Mouse (Mus musculus): ENCODE results near the gene Itm2c. TPM values are rescaled to one million over a fixed set of nuclear protein-coding genes. Genes with fewer than 3 reads are reported as not detected.

The Itm2c gene
- polyA plus RNA-seq, 1 experiment: 136 TPM

DNA sequence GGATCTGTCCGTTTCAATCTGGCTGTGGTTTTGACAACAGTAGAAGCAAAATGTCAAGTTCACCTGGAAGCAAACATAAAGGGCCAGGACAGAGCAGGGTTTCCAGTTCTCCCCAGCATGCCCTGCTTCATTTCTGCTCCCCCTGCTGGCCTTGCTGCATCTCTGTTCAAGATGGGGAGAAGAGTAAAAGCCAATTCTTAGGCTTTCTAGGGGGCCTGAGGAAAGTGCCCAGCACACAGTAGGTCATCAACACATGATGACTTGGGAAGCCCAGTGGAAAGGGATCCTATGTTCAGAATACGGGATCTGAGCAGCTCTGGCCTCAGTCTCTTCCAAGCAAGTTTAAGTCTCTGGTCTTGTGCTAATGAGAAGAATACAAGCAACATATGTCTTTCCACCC lies 39.6 kb upstream of the Itm2c start:
- 82% methylated on average over 2 of the region's 2 CpGs for WGBS
- H3K27me3 ChIP-seq (ENCODE audit: control insufficient read depth, insufficient read depth, low read length): no peaks in the 10 kb centered on the region
- H3K27ac ChIP-seq (ENCODE audit: insufficient read depth, low read length): no peak overlapping the region
- H3K4me1 ChIP-seq (ENCODE audit: control insufficient read depth, insufficient read depth, insufficient read length): no peaks in the 10 kb centered on the region
- H3K36me3 ChIP-seq (ENCODE audit: control insufficient read depth, insufficient read depth, low read length): peaks cover 2% of the 10 kb centered on the region
- DNase-seq (ENCODE audit: low read depth in 1 of 2, low spot score in 2 of 2): no peak
- no peak overlapping the region for H3K4me3 ChIP-seq (ENCODE audit: extremely low read depth, insufficient read depth, insufficient read length)
- TF ChIP-seq CTCF (IDR thresholded peaks at IDR 0.05; ENCODE audit: extremely low read depth, insufficient read depth, insufficient read length, insufficient replicate concordance) (no peak), POLR2A (IDR thresholded peaks at IDR 0.05; ENCODE audit: low read depth, low read length) (no peak)

DNA sequence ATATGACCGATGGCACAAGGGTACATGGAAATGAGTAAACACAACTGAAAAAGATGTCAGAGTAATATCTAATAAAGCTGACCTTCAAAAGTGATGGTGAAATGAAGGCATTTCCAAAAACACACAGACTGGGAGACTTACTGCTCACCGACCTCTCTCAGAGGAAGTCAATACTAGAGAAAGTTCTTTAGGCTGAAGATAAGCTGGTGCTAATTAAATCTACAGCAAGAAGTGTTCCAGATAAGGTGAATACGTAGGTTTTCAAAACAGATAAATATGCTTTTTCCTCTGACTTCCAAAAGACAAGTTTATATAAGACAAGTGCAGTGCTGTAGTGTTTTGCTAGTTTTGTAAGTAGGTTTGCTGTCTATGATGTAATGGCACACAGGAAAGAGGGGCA lies 37.8 kb upstream of the Itm2c start:
- H3K27me3 ChIP-seq (ENCODE audit: control insufficient read depth, insufficient read depth, low read length): no peaks in the 10 kb centered on the region
- H3K36me3 ChIP-seq (ENCODE audit: control insufficient read depth, insufficient read depth, low read length): 0 out of 2 replicates have a peak, but pooled peaks cover 2% of the 10 kb centered on the region
- H3K27ac ChIP-seq (ENCODE audit: insufficient read depth, low read length): no peak overlapping the region
- TF ChIP-seq CTCF (IDR thresholded peaks at IDR 0.05; ENCODE audit: extremely low read depth, insufficient read depth, insufficient read length, insufficient replicate concordance) (no peak), POLR2A (IDR thresholded peaks at IDR 0.05; ENCODE audit: low read depth, low read length) (no peak)
- WGBS: 63% methylated on average over 3 of the region's 3 CpGs
- no peak for DNase-seq (ENCODE audit: low read depth in 1 of 2, low spot score in 2 of 2)
- H3K4me3 ChIP-seq (ENCODE audit: extremely low read depth, insufficient read depth, insufficient read length): no peak overlapping the region
- H3K4me1 ChIP-seq (ENCODE audit: control insufficient read depth, insufficient read depth, insufficient read length): no peaks in the 10 kb centered on the region

DNA sequence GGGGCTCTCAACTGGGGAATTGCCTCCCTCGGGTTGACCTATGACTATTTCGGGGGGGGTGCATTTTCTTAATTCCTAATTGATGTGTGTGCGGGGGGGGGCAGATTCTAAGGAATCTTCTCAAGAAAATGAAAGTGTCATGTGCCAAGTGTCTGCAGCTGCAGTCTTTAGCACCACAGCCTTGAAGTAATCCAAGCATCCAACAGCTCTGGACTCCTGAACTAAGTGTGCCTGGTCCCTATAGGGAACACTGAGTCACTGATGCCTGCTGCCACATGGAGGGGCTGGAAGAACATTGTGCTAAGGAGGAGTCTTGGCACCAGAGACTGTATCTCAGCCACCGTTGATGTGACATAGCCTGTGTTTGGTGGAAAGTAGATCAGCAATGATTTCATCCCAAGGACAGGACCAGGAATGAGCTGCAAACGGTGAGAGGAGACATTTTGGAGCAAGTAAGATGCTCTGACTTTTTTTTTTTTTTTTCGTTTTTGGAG lies 36.8 kb upstream of the Itm2c start:
- H3K4me1 ChIP-seq (ENCODE audit: control insufficient read depth, insufficient read depth, insufficient read length): no peaks in the 10 kb centered on the region
- no peak for DNase-seq (ENCODE audit: low read depth in 1 of 2, low spot score in 2 of 2)
- 78% methylated on average over 6 of the region's 6 CpGs for WGBS
- H3K36me3 ChIP-seq (ENCODE audit: control insufficient read depth, insufficient read depth, low read length): no peaks in the 10 kb centered on the region
- H3K27me3 ChIP-seq (ENCODE audit: control insufficient read depth, insufficient read depth, low read length): no peaks in the 10 kb centered on the region
- TF ChIP-seq CTCF (IDR thresholded peaks at IDR 0.05; ENCODE audit: extremely low read depth, insufficient read depth, insufficient read length, insufficient replicate concordance) (no peak), POLR2A (IDR thresholded peaks at IDR 0.05; ENCODE audit: low read depth, low read length) (no peak)
- H3K27ac ChIP-seq (ENCODE audit: insufficient read depth, low read length): no peak overlapping the region
- no peak overlapping the region for H3K4me3 ChIP-seq (ENCODE audit: extremely low read depth, insufficient read depth, insufficient read length)

DNA sequence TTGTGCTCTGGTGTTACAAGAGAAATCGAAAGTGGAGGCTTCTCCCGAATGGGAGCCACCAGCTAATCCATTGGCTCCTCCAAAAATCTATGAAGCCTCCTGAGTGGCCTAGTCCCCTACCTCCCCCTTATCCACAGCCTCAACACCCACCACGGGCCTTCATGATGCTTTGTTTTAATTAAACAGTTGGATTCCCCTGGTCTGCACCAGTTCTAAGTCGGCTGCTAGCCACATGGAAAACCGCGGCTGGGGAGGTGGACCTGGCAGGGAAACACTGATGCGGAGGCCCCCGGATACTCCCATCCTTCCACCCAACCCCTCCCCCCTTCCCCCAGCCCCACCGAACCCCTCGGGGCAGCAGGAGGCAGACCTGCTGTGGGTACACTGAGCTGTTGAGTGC lies 29.7 kb upstream of the Itm2c start:
- WGBS: 81% methylated on average over 10 of the region's 10 CpGs

DNA sequence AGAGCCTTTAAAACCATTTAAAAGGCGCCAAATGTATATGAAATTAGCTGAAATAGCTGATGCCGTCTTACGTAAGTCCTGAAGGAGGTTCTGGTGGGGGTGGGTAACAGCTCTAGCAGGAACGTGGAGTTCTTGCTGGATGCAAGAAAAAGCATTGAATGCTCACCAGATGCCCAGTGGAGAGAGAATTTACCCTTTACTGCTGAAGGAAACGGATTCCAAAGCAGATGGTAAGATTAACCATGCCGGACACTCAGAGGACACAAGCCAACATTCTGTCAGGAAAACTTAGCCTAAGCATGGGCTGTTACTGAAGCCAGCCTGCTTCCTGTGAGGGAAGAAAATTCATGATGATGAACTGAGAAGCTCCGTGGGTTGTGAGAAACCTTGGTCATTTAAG lies 24.1 kb upstream of the Itm2c start:
- H3K27ac ChIP-seq (ENCODE audit: insufficient read depth, low read length): no peak overlapping the region
- no peak for TF ChIP-seq CTCF (IDR thresholded peaks at IDR 0.05; ENCODE audit: extremely low read depth, insufficient read depth, insufficient read length, insufficient replicate concordance)
- TF ChIP-seq POLR2A (IDR thresholded peaks at IDR 0.05; ENCODE audit: low read depth, low read length): no peak

More for the DNA sequence above, 29.7 kb upstream of the Itm2c start:
- no peak for TF ChIP-seq POLR2A (IDR thresholded peaks at IDR 0.05; ENCODE audit: low read depth, low read length)
- TF ChIP-seq CTCF (IDR thresholded peaks at IDR 0.05; ENCODE audit: extremely low read depth, insufficient read depth, insufficient read length, insufficient replicate concordance): no peak
- DNase-seq (ENCODE audit: low read depth in 1 of 2, low spot score in 2 of 2): no peak
- Histone ChIP-seq H3K4me3 (ENCODE audit: extremely low read depth, insufficient read depth, insufficient read length) (no peak overlapping the region), H3K27ac (ENCODE audit: insufficient read depth, low read length) (no peak overlapping the region), H3K36me3 (ENCODE audit: control insufficient read depth, insufficient read depth, low read length) (no peaks in the 10 kb centered on the region), H3K27me3 (ENCODE audit: control insufficient read depth, insufficient read depth, low read length) (no peaks in the 10 kb centered on the region), H3K4me1 (ENCODE audit: control insufficient read depth, insufficient read depth, insufficient read length) (no peaks in the 10 kb centered on the region)

DNA sequence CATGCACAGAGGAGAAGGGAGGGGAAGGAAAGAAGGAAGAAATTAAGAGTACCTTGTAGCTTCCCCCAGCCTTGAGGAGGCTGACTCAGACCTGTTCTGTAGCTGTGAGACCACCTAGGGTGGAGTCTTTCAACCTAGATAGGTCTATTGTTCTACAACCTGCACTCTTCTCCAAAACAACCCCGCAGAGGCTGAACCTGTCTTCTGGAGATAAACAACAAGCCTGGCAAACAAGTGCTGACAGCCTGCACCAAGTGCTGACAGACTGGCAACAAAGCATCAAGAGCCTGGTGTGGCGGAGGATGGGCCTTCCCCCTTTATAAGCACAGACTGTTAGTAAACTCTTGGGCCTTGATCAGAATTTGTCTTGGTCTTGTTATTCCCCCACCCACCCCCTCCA lies 23.5 kb upstream of the Itm2c start:
- no peaks in the 10 kb centered on the region for H3K36me3 ChIP-seq (ENCODE audit: control insufficient read depth, insufficient read depth, low read length)
- WGBS: 82% methylated on average over 2 of the region's 2 CpGs
- no peak for TF ChIP-seq POLR2A (IDR thresholded peaks at IDR 0.05; ENCODE audit: low read depth, low read length)
- TF ChIP-seq CTCF (IDR thresholded peaks at IDR 0.05; ENCODE audit: extremely low read depth, insufficient read depth, insufficient read length, insufficient replicate concordance): no peak
- H3K4me1 ChIP-seq (ENCODE audit: control insufficient read depth, insufficient read depth, insufficient read length): no peaks in the 10 kb centered on the region
- H3K27me3 ChIP-seq (ENCODE audit: control insufficient read depth, insufficient read depth, low read length): no peaks in the 10 kb centered on the region
- H3K27ac ChIP-seq (ENCODE audit: insufficient read depth, low read length): no peak overlapping the region
- DNase-seq (ENCODE audit: low read depth in 1 of 2, low spot score in 2 of 2): no peak
- H3K4me3 ChIP-seq (ENCODE audit: extremely low read depth, insufficient read depth, insufficient read length): no peak overlapping the region

More for the DNA sequence above, 24.1 kb upstream of the Itm2c start:
- no peaks in the 10 kb centered on the region for H3K4me1 ChIP-seq (ENCODE audit: control insufficient read depth, insufficient read depth, insufficient read length)
- H3K36me3 ChIP-seq (ENCODE audit: control insufficient read depth, insufficient read depth, low read length): no peaks in the 10 kb centered on the region
- DNase-seq (ENCODE audit: low read depth in 1 of 2, low spot score in 2 of 2): no peak
- no peak overlapping the region for H3K4me3 ChIP-seq (ENCODE audit: extremely low read depth, insufficient read depth, insufficient read length)
- no peaks in the 10 kb centered on the region for H3K27me3 ChIP-seq (ENCODE audit: control insufficient read depth, insufficient read depth, low read length)
- WGBS: 90% methylated on average over 7 of the region's 7 CpGs

DNA sequence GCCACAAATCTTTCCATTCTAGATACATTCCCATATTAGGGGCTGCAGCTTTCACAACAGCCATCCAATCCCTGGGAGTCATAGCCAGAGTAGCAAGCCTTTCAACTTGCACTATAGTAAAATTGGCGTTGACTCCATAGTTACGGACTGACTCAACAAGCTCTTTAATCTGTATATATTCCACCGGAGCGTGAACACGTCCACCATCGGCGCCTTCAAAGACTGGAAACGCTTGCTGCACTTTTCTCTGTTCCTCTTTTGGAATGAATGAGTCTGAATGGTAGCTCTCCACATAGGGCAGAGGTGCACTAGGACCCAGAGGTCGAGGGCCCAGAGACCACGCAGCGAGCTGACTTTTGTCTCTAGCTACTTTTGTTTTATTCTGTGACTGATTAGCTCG lies 12.1 kb upstream of the Itm2c start:
- 91% methylated on average over 12 of the region's 12 CpGs for WGBS
- no peaks in the 10 kb centered on the region for H3K27me3 ChIP-seq (ENCODE audit: control insufficient read depth, insufficient read depth, low read length)
- no peaks in the 10 kb centered on the region for H3K36me3 ChIP-seq (ENCODE audit: control insufficient read depth, insufficient read depth, low read length)
- H3K4me1 ChIP-seq (ENCODE audit: control insufficient read depth, insufficient read depth, insufficient read length): no peaks in the 10 kb centered on the region
- DNase-seq (ENCODE audit: low read depth in 1 of 2, low spot score in 2 of 2): no peak
- no peak overlapping the region for H3K27ac ChIP-seq (ENCODE audit: insufficient read depth, low read length)
- H3K4me3 ChIP-seq (ENCODE audit: extremely low read depth, insufficient read depth, insufficient read length): no peak overlapping the region
- TF ChIP-seq POLR2A (IDR thresholded peaks at IDR 0.05; ENCODE audit: low read depth, low read length): no peak
- TF ChIP-seq CTCF (IDR thresholded peaks at IDR 0.05; ENCODE audit: extremely low read depth, insufficient read depth, insufficient read length, insufficient replicate concordance): no peak

Measured in spleen, adult 2 months (tissue).